Mouse (Mus musculus) right cerebral cortex, postnatal 10 days (tissue): ENCODE data around the gene Pnma1.

Source experiments
- DNase-seq, 2 experiments: peaks; one replicate each; pipeline ENCODE4 v3.0.0; 2021; ENCODE audit warnings: low spot score in 2 of 2

The Pnma1 gene

DNA sequence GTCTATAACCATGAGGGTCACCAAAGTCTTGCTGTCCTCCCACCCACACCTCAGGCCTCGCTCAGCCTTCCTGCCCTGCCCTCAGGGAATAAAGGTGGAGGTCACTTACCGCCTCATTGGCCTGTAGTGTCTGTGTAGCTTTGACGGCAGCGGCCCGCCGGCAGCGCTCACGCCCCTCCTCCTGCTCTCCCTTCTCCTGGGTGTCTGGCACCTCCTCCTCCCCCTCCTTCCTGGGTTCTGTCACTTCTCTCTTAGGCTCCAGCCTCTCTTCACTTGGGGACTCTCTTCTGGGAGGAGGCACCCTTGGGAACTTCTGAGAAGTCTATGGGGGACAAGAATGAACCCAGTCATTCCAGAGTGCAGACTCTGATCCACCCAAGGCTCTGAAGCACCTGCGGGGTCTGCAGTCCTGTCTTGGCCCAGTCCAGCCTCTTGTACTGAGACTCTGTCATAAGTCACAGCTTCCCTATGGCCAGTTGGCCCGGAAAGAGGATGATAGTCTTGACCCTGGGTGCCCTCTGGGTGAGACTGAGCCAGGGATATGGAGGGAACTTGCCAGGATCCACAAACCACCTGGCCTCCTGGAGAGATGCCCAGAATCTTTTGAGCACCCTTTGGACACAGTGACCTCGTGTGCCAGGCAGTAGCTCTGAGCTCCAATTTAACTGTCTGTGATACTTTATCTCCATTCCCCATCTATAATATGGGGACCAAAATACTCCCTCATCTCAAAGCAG lies 6.7 kb upstream of the Pnma1 start:
- no peak for DNase-seq

- DNase-seq, result no peak
Measured at GRCm38 (mm10) chr12:84153414-84153813, 5.1 kb upstream of the Pnma1 start.

DNA sequence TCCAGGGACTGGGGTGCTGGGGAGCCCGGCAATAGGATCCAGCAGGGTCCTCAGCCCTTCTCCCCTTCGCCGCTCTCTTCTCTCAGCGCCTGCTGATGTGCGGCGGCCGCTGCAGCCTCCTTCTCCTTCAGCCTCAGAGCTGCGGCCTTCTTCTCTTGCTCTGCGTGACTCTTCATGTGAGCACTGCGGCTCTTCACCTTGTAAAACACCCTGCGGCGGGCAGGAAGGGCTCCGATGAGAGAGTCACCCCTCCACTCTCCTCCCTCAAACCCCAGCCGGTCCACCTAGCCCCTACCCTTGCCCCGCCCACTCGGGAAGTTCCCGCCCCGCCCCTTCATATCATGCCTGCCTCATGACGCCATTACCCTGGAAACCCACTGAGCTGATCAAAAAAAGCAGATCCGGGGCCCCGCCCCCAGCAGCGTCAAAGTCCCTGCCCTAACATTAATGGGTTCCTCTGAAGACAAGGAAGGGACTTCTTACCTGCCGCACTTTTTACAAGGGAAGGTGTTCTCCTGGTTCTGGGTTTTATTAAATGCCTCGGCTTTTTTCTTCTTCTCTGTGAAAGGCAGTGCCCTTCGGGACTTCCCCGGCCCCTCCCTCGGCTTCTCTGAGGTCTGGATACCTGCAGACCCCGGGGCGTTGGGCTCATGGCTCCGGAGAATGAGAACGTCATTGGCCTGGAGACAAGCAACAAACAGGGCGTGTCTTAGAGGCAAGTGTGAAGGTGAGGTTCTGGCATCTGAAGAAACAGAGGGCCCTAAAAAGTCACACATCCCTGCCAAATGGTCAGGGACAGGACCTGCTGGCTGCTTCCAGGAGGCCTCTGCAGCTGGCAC lies 4.3 kb upstream of the Pnma1 start:
- DNase-seq, result no peak

- no peak for DNase-seq
Measured at GRCm38 (mm10) chr12:84151911-84152310, 3.6 kb upstream of the Pnma1 start.

DNA sequence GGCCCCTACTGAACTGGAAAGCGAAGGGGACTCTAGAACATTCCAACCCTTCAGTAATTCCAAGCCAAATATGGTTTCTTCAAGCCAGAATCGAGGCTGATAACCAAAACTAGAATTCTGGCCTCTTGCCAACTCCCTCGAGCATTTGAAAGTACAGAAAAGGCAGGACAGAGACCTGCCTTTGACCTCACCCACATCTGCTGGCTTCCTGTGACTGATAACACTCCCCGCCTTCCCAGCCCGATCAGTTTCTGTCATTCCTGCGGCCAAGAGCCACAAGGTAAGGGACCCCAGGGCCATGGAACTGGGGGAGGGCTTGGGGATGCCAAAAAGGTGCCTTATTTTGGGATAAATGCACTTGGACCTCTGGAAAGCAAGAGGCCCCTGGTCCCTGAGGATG lies 2.7 kb upstream of the Pnma1 start:
- no peak for DNase-seq

GRCm38 (mm10) chr12:84149971-84150370 lies 1.7 kb upstream of the Pnma1 start:
- DNase-seq, result no peak

GRCm38 (mm10) chr12:84148622-84149012 lies 328 bp upstream of the Pnma1 start:
- no peak for DNase-seq

- no peak for DNase-seq
Measured at GRCm38 (mm10) chr12:84142281-84143050, 5.8 kb downstream of the Pnma1 start.

DNA sequence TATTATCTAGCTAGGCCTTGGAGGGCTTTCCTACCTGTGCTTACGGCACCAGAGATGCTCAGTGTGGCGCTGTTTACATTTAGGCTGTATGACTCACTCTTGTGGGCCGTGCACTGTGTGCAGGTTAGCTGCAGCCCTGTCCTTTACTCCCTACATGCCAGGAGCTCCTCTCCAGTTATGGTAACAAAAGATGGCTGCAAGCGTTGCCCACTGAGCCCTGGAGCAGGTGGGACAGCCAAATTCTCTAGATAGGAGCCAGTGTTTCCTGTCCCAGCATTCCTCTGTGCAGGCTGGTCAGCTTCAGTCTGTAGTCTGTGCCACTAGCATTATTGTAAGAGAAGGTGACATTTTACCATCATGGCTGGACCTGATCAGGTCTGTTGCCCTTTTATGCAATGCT lies 7.0 kb downstream of the Pnma1 start:
- DNase-seq, result no peak

- DNase-seq, result no peak
Measured at GRCm38 (mm10) chr12:84140135-84140534, 8.2 kb downstream of the Pnma1 start.

DNA sequence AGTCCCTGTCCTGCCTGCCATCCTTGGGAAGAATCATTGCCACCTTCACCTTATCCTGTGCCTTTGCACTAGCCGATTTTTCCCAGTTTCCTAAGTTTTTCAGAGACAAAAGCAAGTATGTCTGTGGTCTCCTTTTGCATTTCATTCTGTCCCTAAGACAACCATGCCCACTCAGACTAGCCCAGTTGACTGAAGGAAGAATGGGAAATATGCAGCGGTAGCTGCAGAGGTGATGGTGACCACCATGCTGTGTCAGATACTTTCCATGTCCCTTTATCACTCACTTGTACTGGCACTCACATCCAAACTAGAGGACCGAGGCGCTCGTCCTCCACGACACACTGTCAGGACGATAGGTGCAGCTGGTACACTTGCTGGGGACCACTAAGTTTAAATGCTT lies 11.2 kb downstream of the Pnma1 start:
- no peak for DNase-seq

GRCm38 (mm10) chr12:84132265-84132664 lies 16.0 kb downstream of the Pnma1 start:
- no peak for DNase-seq

- DNase-seq, result no peak
Measured at GRCm38 (mm10) chr12:84129931-84130330, 18.4 kb downstream of the Pnma1 start.

- no peak for DNase-seq
Measured at GRCm38 (mm10) chr12:84128576-84128975, 19.7 kb downstream of the Pnma1 start.

DNA sequence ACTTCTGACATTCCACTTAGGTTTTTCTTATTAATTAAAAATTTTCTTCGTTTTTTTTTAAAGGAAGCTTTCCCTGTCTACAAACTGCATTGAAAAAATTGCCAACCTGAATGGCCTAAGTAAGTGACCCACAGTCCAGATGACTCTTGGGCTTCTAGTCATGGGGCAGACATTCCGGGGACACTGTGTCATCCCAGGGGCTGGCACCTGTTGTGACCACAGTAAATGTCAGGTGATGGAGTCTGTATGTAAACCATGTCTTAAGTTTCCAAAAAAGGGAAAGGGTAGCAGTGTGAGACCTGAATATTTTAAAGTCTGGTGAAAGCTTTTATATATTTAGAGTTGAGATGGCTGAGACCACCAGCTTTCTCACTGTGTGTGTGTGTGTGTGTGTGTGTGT lies 21.4 kb downstream of the Pnma1 start:
- DNase-seq, result no peak

DNA sequence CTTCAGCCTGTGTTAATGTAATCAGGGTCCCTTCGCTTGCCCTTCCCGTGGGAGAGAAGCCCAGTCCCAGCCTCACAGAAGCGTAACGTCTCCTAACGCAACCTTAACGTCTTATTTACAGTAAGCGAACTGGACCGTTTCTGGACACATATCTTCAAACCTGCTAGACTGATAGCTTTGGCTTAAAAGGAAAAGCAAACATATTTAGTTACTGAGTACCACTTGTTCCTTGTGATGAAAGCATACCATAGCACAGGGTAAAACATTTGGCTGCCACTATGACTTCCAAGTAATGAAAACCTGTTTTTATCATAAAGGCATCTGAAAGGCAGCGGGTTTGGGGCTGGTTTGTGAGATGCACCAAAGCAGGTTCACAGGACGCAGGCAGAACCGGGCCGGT lies 22.4 kb downstream of the Pnma1 start:
- no peak for DNase-seq

DNA sequence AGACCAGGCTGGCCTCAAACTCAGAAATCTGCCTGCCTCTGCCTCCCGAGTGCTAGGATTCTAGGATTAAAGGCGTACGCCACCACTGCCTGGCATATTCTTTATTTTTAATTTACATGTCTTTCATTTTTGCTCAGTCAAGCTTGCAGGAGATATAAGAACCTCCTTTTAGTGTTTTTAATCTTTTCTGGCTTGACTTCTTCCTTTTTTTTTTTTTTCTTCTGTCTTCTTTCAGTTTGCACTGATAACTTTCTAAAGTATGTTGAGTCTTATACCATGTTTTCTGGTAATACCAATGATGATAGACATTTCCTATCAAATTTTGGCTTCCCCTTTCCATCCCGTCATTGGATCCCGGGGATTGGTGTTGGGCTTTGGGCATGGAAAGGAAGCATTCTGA lies 28.7 kb downstream of the Pnma1 start:
- no peak for DNase-seq

GRCm38 (mm10) chr12:84114153-84114994 lies 33.9 kb downstream of the Pnma1 start, which contains the start of gene Dnal1:
Gene Dnal1 (plus strand): TSS chr12:84114366.
- peak; percentile 94 to 96 for DNase-seq

GRCm38 (mm10) chr12:84113676-84114075 lies 34.6 kb downstream of the Pnma1 start:
- DNase-seq, result no peak

DNA sequence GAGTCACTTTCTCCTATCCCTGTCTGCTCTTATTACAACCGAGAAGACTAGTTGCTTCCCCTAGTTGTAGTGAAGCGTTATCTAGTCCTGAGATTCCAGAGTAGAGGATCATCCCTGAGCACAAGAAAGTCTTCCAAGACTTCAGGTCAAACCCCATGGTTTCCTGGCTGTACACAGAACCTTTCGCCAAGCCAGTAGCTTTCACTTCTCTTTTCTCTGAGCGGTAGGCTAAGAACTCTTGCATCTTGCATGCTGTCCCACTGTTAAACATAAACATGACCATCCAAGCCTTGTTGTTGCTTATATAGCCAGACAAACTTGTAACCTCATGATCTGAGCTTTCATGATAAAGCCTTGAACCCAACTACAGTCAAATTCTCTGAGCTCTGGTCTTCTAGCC lies 37.5 kb downstream of the Pnma1 start:
- no peak for DNase-seq

GRCm38 (mm10) chr12:84109924-84110323 lies 38.4 kb downstream of the Pnma1 start:
- DNase-seq, result no peak
